8 mouse cellular contexts compared by ENCODE assay signal in genomic region chr8:11010398-11010797, GRCm38 (mm10). TPM values are rescaled to one million over a fixed set of nuclear protein-coding genes. Genes with fewer than 3 reads are reported as not detected.
A peak's percentile ranks its signal among the peaks of the same experiment; 100 is the strongest.
DNase-seq lines count a peak whose midpoint lies in the region; ATAC-seq lines count a peak whose summit lies in the region.

No protein-coding gene starts in this region.

- H3K36me3 ChIP-seq in hindbrain, embryonic 10.5 days: peaks cover 12% of the 10 kb centered on the region
- no peaks in the 10 kb centered on the region for H3K36me3 ChIP-seq in hindbrain, embryonic 16.5 days (ENCODE audit: control insufficient read depth, insufficient read depth, low read length)
- H3K36me3 ChIP-seq in embryonic facial prominence, embryonic 14.5 days (ENCODE audit: control insufficient read depth, insufficient read depth, low read length): 0 out of 2 replicates have a peak, but pooled peaks cover 10% of the 10 kb centered on the region
- H3K36me3 ChIP-seq in hindbrain, embryonic 14.5 days (replicated peaks; ENCODE audit: control insufficient read depth, insufficient read depth): no peaks in the 10 kb centered on the region
- H3K36me3 ChIP-seq in midbrain, embryonic 11.5 days (ENCODE audit: control insufficient read depth, insufficient read depth, low read length): no peaks in the 10 kb centered on the region

- H3K27ac ChIP-seq in hindbrain, embryonic 10.5 days: 0 out of 2 replicates have a peak overlapping the region, but pooled peaks have one; percentile 99
- no peak overlapping the region for H3K27ac ChIP-seq in hindbrain, embryonic 16.5 days (ENCODE audit: low read depth, low read length)
- peak overlapping the region; percentile 99; the same call in 1 of the 2 replicates for H3K27ac ChIP-seq in embryonic facial prominence, embryonic 14.5 days (replicated peaks; ENCODE audit: low read depth, low read length)
- H3K27ac ChIP-seq in hindbrain, embryonic 14.5 days: peak overlapping the region; percentile 100; the same call in 1 of the 2 replicates
- no peak overlapping the region for H3K27ac ChIP-seq in midbrain, embryonic 11.5 days (ENCODE audit: low read depth, low read length)

- peaks cover 23% of the 10 kb centered on the region; the same call in 1 of the 2 replicates for H3K27me3 ChIP-seq in hindbrain, embryonic 10.5 days (ENCODE audit: insufficient read depth, poor library complexity, severe bottlenecking)
- no peaks in the 10 kb centered on the region for H3K27me3 ChIP-seq in hindbrain, embryonic 16.5 days (replicated peaks; ENCODE audit: control insufficient read depth, insufficient read depth, low read length)
- no peaks in the 10 kb centered on the region; the same call in 1 of the 2 replicates for H3K27me3 ChIP-seq in embryonic facial prominence, embryonic 14.5 days (replicated peaks; ENCODE audit: control insufficient read depth, insufficient read depth, low read length)
- no peaks in the 10 kb centered on the region for H3K27me3 ChIP-seq in hindbrain, embryonic 14.5 days (ENCODE audit: control insufficient read depth, insufficient read depth, low read length)
- no peaks in the 10 kb centered on the region; the same call in 1 of the 2 replicates for H3K27me3 ChIP-seq in midbrain, embryonic 11.5 days (ENCODE audit: control insufficient read depth, insufficient read depth, low read length)

- H3K4me2 ChIP-seq in hindbrain, embryonic 16.5 days (ENCODE audit: low read length): no peak overlapping the region; the same call in 1 of the 2 replicates
- peak overlapping the region; percentile 89 for H3K4me2 ChIP-seq in embryonic facial prominence, embryonic 14.5 days (ENCODE audit: low read depth, low read length)
- peak overlapping the region; percentile 93 for H3K4me2 ChIP-seq in hindbrain, embryonic 14.5 days (replicated peaks)
- H3K4me2 ChIP-seq in midbrain, embryonic 11.5 days: peak overlapping the region; percentile 94

- WGBS in hindbrain, embryonic 10.5 days: 53% methylated on average over 11 of the region's 11 CpGs
- 45% methylated on average over 11 of the region's 11 CpGs for whole genome bisulfite sequencing in hindbrain, embryonic 16.5 days
- 50% methylated on average over 11 of the region's 11 CpGs for WGBS in embryonic facial prominence, embryonic 14.5 days
- WGBS in hindbrain, embryonic 14.5 days: 51% methylated on average over 11 of the region's 11 CpGs
- WGBS in midbrain, embryonic 11.5 days: 61% methylated on average over 11 of the region's 11 CpGs

- DNase-seq in hindbrain, embryonic 10.5 days (ENCODE audit: low spot score): no peak
- DNase-seq in embryonic facial prominence, embryonic 14.5 days (ENCODE audit: low spot score): no peak
- DNase-seq in hindbrain, embryonic 14.5 days (ENCODE audit: low spot score): no peak
- DNase-seq in midbrain, embryonic 11.5 days (ENCODE audit: low spot score, missing footprints): peak; percentile 88
- DNase-seq in adrenal gland, postnatal 4 days (ENCODE audit: low spot score in 2 of 2): no peak
- DNase-seq in layer of hippocampus, adult 8-10 months (ENCODE audit: low spot score in 2 of 2): no peak
- DNase-seq in kidney, adult 11 months: no peak

- H3K4me1 ChIP-seq in hindbrain, embryonic 10.5 days (replicated peaks): peaks cover 53% of the 10 kb centered on the region
- H3K4me1 ChIP-seq in hindbrain, embryonic 16.5 days (ENCODE audit: control insufficient read depth, insufficient read depth, low read depth, low read length): peaks cover 20% of the 10 kb centered on the region
- H3K4me1 ChIP-seq in embryonic facial prominence, embryonic 14.5 days (ENCODE audit: control insufficient read depth, insufficient read depth, low read length): peaks cover 20% of the 10 kb centered on the region
- peaks cover 40% of the 10 kb centered on the region for H3K4me1 ChIP-seq in hindbrain, embryonic 14.5 days (replicated peaks; ENCODE audit: control insufficient read depth, insufficient read depth, low read length)
- peaks cover 29% of the 10 kb centered on the region for H3K4me1 ChIP-seq in midbrain, embryonic 11.5 days (ENCODE audit: control insufficient read depth, insufficient read depth, low read length)

- H3K9ac ChIP-seq in hindbrain, embryonic 16.5 days (ENCODE audit: low read depth, low read length): no peak overlapping the region
- no peak overlapping the region for H3K9ac ChIP-seq in embryonic facial prominence, embryonic 14.5 days (ENCODE audit: low read depth, low read length)
- peak overlapping the region; percentile 88 for H3K9ac ChIP-seq in hindbrain, embryonic 14.5 days
- no peak overlapping the region for H3K9ac ChIP-seq in midbrain, embryonic 11.5 days (ENCODE audit: low read length)

- no peak for ATAC-seq in hindbrain, embryonic 16.5 days
- ATAC-seq in embryonic facial prominence, embryonic 14.5 days (ENCODE audit: low read depth): no peak
- ATAC-seq in hindbrain, embryonic 14.5 days (ENCODE audit: low FRiP score): no peak
- ATAC-seq in midbrain, embryonic 11.5 days (ENCODE audit: low FRiP score): no peak

- H3K9me3 ChIP-seq in hindbrain, embryonic 10.5 days: no peaks in the 10 kb centered on the region
- H3K9me3 ChIP-seq in hindbrain, embryonic 16.5 days (ENCODE audit: control insufficient read depth, low read length): no peaks in the 10 kb centered on the region
- H3K9me3 ChIP-seq in embryonic facial prominence, embryonic 14.5 days (ENCODE audit: control insufficient read depth, low read length): no peaks in the 10 kb centered on the region
- H3K9me3 ChIP-seq in hindbrain, embryonic 14.5 days (ENCODE audit: control insufficient read depth, low read length): no peaks in the 10 kb centered on the region
- no peaks in the 10 kb centered on the region for H3K9me3 ChIP-seq in midbrain, embryonic 11.5 days (ENCODE audit: control insufficient read depth, low read length)

- H3K4me3 ChIP-seq in hindbrain, embryonic 10.5 days: peak overlapping the region; percentile 88; the same call in 1 of the 2 replicates
- H3K4me3 ChIP-seq in hindbrain, embryonic 16.5 days (ENCODE audit: low read length): no peak overlapping the region
- peak overlapping the region; percentile 88; the same call in 1 of the 2 replicates for H3K4me3 ChIP-seq in embryonic facial prominence, embryonic 14.5 days (ENCODE audit: low read depth, low read length)
- peak overlapping the region; percentile 90; the same call in 1 of the 2 replicates for H3K4me3 ChIP-seq in hindbrain, embryonic 14.5 days (replicated peaks; ENCODE audit: low read length)
- H3K4me3 ChIP-seq in midbrain, embryonic 11.5 days (ENCODE audit: low read depth, low read length): no peak overlapping the region

RNA-seq across cellular contexts. Expression of gene Irs2, which starts 2.1 kb away (rescaled TPM):
- polyA plus RNA-seq in hindbrain, embryonic 10.5 days (2016; fragmentation: Nextera tagmentation; extraction: Ambion mirVana): 4.9 and 6.0 TPM in 2 replicates
- polyA plus RNA-seq in hindbrain, embryonic 16.5 days (2015; fragmentation: Nextera tagmentation; extraction: Ambion mirVana): 4.1 and 4.6 TPM in 2 replicates
- polyA plus RNA-seq in embryonic facial prominence, embryonic 14.5 days (2014; fragmentation: Nextera tagmentation; extraction: Ambion mirVana): 5.4 and 5.9 TPM in 2 replicates
- polyA plus RNA-seq in hindbrain, embryonic 14.5 days (2014; fragmentation: Nextera tagmentation; extraction: Ambion mirVana): 5.4 and 5.8 TPM in 2 replicates
- polyA plus RNA-seq in midbrain, embryonic 11.5 days (2014; fragmentation: Nextera tagmentation; extraction: Ambion mirVana): 5.2 and 6.2 TPM in 2 replicates
- 10 to 100 TPM; 33.2 to 33.3 TPM for total RNA-seq in adrenal gland, postnatal 4 days (2021)
- 10 to 100 TPM; 54.1 to 72.4 (median 64.9) TPM for total RNA-seq in layer of hippocampus, adult 8-10 months (2022)

Comparison
In these comparisons a context has a peak if more than half of its experiments do, and no peak if none do; other contexts are left out.
1. H3K27ac ChIP-seq: peak in hindbrain, embryonic 10.5 days (single experiment), embryonic facial prominence, embryonic 14.5 days (single experiment) and hindbrain, embryonic 14.5 days (single experiment); none in hindbrain, embryonic 16.5 days (single experiment) and midbrain, embryonic 11.5 days (single experiment).
2. H3K4me3 ChIP-seq: peak in hindbrain, embryonic 10.5 days (single experiment), embryonic facial prominence, embryonic 14.5 days (single experiment) and hindbrain, embryonic 14.5 days (single experiment); none in hindbrain, embryonic 16.5 days (single experiment) and midbrain, embryonic 11.5 days (single experiment).